ENCODE assay signal across 27 mouse cellular contexts in the genomic region with DNA sequence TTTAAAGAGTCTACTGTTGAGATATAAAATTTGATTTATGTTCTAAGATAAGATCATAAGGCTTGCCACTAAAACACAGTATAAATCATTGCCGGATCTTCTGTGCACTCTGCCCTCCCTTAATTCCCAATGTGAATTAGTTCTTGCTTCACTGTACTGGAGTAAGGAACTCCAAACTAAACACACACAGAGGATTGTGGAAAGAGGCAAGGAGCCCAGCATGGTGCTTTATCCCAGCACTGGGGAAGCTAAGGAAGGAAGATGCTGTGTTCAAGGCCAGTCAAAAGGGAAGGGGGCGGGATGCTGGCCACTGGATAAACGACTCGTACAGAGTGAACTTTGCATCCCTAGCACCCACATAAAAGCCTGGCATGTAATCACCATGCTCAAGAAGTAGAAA. TPM values are rescaled to one million over a fixed set of nuclear protein-coding genes. Genes with fewer than 3 reads are reported as not detected.
DNase-seq lines count a peak whose midpoint lies in the region; ATAC-seq and TF ChIP-seq lines count a peak whose summit lies in the region.
"Had no signal": no experiment of that assay in that cellular context is flagged by ENCODE, and none has a peak within 500 bp of the region (broad histone marks: within the 10 kb centered on the region; RNA-seq: fewer than 3 reads in every experiment).

No protein-coding gene starts in this region.

- no peak for TF ChIP-seq CTCF in kidney, postnatal 0 days (IDR thresholded peaks at IDR 0.05; ENCODE audit: low read depth)

- no peaks in the 10 kb centered on the region for H3K27me3 ChIP-seq in kidney, embryonic 16.5 days (ENCODE audit: insufficient read depth, low read length)
- H3K27me3 ChIP-seq in kidney, postnatal 0 days (ENCODE audit: insufficient read depth, low read length): no peaks in the 10 kb centered on the region
- H3K27me3 ChIP-seq in hindbrain, embryonic 16.5 days (replicated peaks; ENCODE audit: control insufficient read depth, insufficient read depth, low read length): no peaks in the 10 kb centered on the region
- H3K27me3 ChIP-seq in liver, embryonic 12.5 days (replicated peaks): no peaks in the 10 kb centered on the region
- H3K27me3 ChIP-seq: embryonic facial prominence, embryonic 12.5 days; heart, embryonic 15.5 days; hindbrain, embryonic 12.5 days; liver, embryonic 15.5 days; lung, embryonic 15.5 days had no signal

- H3K4me3 ChIP-seq in kidney, embryonic 16.5 days (ENCODE audit: low read length): no peak overlapping the region
- H3K4me3 ChIP-seq in kidney, postnatal 0 days (replicated peaks; ENCODE audit: low read depth, low read length): no peak overlapping the region
- no peak overlapping the region for H3K4me3 ChIP-seq in hindbrain, embryonic 16.5 days (ENCODE audit: low read length)
- H3K4me3 ChIP-seq in liver, embryonic 12.5 days: no peak overlapping the region
- H3K4me3 ChIP-seq: embryonic facial prominence, embryonic 12.5 days; heart, embryonic 15.5 days; hindbrain, embryonic 12.5 days; liver, embryonic 15.5 days; lung, embryonic 15.5 days had no signal

- WGBS in kidney, embryonic 16.5 days: 54% methylated on average over 4 of the region's 4 CpGs
- WGBS in kidney, postnatal 0 days: 46% methylated on average over 4 of the region's 4 CpGs
- WGBS in hindbrain, embryonic 16.5 days: 83% methylated on average over 4 of the region's 4 CpGs
- 76% methylated on average over 4 of the region's 4 CpGs for WGBS in liver, embryonic 12.5 days (ENCODE audit: insufficient replicate concordance)

- H3K4me2 ChIP-seq in kidney, embryonic 16.5 days (replicated peaks; ENCODE audit: low read depth, low read length): no peak overlapping the region
- H3K4me2 ChIP-seq in kidney, postnatal 0 days (ENCODE audit: low read length): no peak overlapping the region
- H3K4me2 ChIP-seq in hindbrain, embryonic 16.5 days (ENCODE audit: low read length): no peak overlapping the region
- no peak overlapping the region for H3K4me2 ChIP-seq in liver, embryonic 12.5 days
- H3K4me2 ChIP-seq: embryonic facial prominence, embryonic 12.5 days; heart, embryonic 15.5 days; hindbrain, embryonic 12.5 days; liver, embryonic 15.5 days; lung, embryonic 15.5 days; midbrain, embryonic 11.5 days had no signal

- H3K27ac ChIP-seq in kidney, embryonic 16.5 days (ENCODE audit: low read length): no peak overlapping the region
- H3K27ac ChIP-seq in kidney, postnatal 0 days: no peak overlapping the region
- H3K27ac ChIP-seq in hindbrain, embryonic 16.5 days (ENCODE audit: low read depth, low read length): no peak overlapping the region
- H3K27ac ChIP-seq in liver, embryonic 12.5 days: no peak overlapping the region
- H3K27ac ChIP-seq: embryonic facial prominence, embryonic 12.5 days; heart, embryonic 15.5 days; hindbrain, embryonic 12.5 days; liver, embryonic 15.5 days; lung, embryonic 15.5 days had no signal

- H3K4me1 ChIP-seq in kidney, embryonic 16.5 days (ENCODE audit: insufficient read depth, low read length): peaks cover 3% of the 10 kb centered on the region; the same call in 1 of the 2 replicates
- H3K4me1 ChIP-seq in kidney, postnatal 0 days (replicated peaks; ENCODE audit: insufficient read depth, low read length): no peaks in the 10 kb centered on the region
- H3K4me1 ChIP-seq in hindbrain, embryonic 16.5 days (ENCODE audit: control insufficient read depth, insufficient read depth, low read depth, low read length): peaks cover 4% of the 10 kb centered on the region; the same call in 1 of the 2 replicates
- 0 out of 2 replicates have a peak, but pooled peaks cover 8% of the 10 kb centered on the region for H3K4me1 ChIP-seq in liver, embryonic 12.5 days
- H3K4me1 ChIP-seq: liver, embryonic 15.5 days had no signal

- H3K36me3 ChIP-seq in kidney, embryonic 16.5 days (ENCODE audit: insufficient read depth, low read length): no peaks in the 10 kb centered on the region
- no peaks in the 10 kb centered on the region for H3K36me3 ChIP-seq in kidney, postnatal 0 days (ENCODE audit: insufficient read depth, low read length)
- H3K36me3 ChIP-seq in hindbrain, embryonic 16.5 days (ENCODE audit: control insufficient read depth, insufficient read depth, low read length): no peaks in the 10 kb centered on the region
- no peaks in the 10 kb centered on the region for H3K36me3 ChIP-seq in liver, embryonic 12.5 days
- H3K36me3 ChIP-seq: embryonic facial prominence, embryonic 12.5 days; heart, embryonic 15.5 days; hindbrain, embryonic 12.5 days; liver, embryonic 15.5 days; lung, embryonic 15.5 days had no signal

- H3K9me3 ChIP-seq in kidney, embryonic 16.5 days (ENCODE audit: low read length): no peaks in the 10 kb centered on the region
- H3K9me3 ChIP-seq in kidney, postnatal 0 days (replicated peaks; ENCODE audit: low read length): no peaks in the 10 kb centered on the region
- H3K9me3 ChIP-seq in hindbrain, embryonic 16.5 days (ENCODE audit: control insufficient read depth, low read length): no peaks in the 10 kb centered on the region
- no peaks in the 10 kb centered on the region for H3K9me3 ChIP-seq in liver, embryonic 12.5 days (replicated peaks)
- H3K9me3 ChIP-seq: embryonic facial prominence, embryonic 12.5 days; heart, embryonic 15.5 days; hindbrain, embryonic 12.5 days; liver, embryonic 15.5 days; lung, embryonic 15.5 days had no signal

- no peak for ATAC-seq in kidney, embryonic 16.5 days (ENCODE audit: low FRiP score, low TSS enrichment)
- ATAC-seq in kidney, postnatal 0 days (replicated peaks; ENCODE audit: low FRiP score, low read depth): no peak
- no peak for ATAC-seq in hindbrain, embryonic 16.5 days
- no peak for ATAC-seq in liver, embryonic 12.5 days
- ATAC-seq: activated CD4-positive, CD25-positive, alpha-beta regulatory T cell, adult 4 months; forebrain, embryonic 14.5 days; intestine, embryonic 16.5 days; midbrain, embryonic 16.5 days had no signal

- H3K9ac ChIP-seq in kidney, embryonic 16.5 days (replicated peaks; ENCODE audit: low read length): no peak overlapping the region
- no peak overlapping the region for H3K9ac ChIP-seq in kidney, postnatal 0 days (ENCODE audit: low read depth, low read length)
- H3K9ac ChIP-seq in hindbrain, embryonic 16.5 days (ENCODE audit: low read depth, low read length): no peak overlapping the region
- H3K9ac ChIP-seq in liver, embryonic 12.5 days: no peak overlapping the region
- H3K9ac ChIP-seq: embryonic facial prominence, embryonic 12.5 days; heart, embryonic 15.5 days; hindbrain, embryonic 12.5 days; liver, embryonic 15.5 days; lung, embryonic 15.5 days had no signal

- DNase-seq in kidney, adult 11 months: peak; percentile 4
- DNase-seq in adipocyte (ENCODE audit: low spot score): peak; percentile 64
- peak; percentile 65 for DNase-seq in kidney, postnatal 0 days (ENCODE audit: low spot score)
- DNase-seq in urinary bladder, adult 18-20 months (ENCODE audit: low spot score in 2 of 2): no peak
- DNase-seq: adrenal gland, postnatal 10 days; B cell, adult 2 months; cerebellum, adult 9-10 months; cerebellum, postnatal 36 days; gastrocnemius, postnatal 14 days; heart, adult 18-20 months; liver; right cerebral cortex, postnatal 25 days; thymus, adult 18-20 months; thymus, postnatal 25 days had no signal

RNA-seq across cellular contexts. Expression of a gene that starts 51.1 kb away (rescaled TPM):
- polyA plus RNA-seq in kidney, embryonic 16.5 days (2015; fragmentation: Nextera tagmentation; extraction: Ambion mirVana): 17.9 and 19.2 TPM in 2 replicates
- 15.4 and 16.8 TPM in 2 replicates for polyA plus RNA-seq in kidney, postnatal 0 days (2015; fragmentation: Nextera tagmentation; extraction: Ambion mirVana)
- 20.1 and 20.9 TPM in 2 replicates for polyA plus RNA-seq in hindbrain, embryonic 16.5 days (2015; fragmentation: Nextera tagmentation; extraction: Ambion mirVana)
- polyA plus RNA-seq in liver, embryonic 12.5 days (2016; fragmentation: Nextera tagmentation; extraction: Ambion mirVana): 16.1 and 19.2 TPM in 2 replicates

RNA-seq across cellular contexts. Expression of a gene that starts 54.8 kb away (rescaled TPM):
- 88.2 and 92.4 TPM in 2 replicates for polyA plus RNA-seq in kidney, embryonic 16.5 days (2015; fragmentation: Nextera tagmentation; extraction: Ambion mirVana)
- polyA plus RNA-seq in kidney, postnatal 0 days (2015; fragmentation: Nextera tagmentation; extraction: Ambion mirVana): 63.4 and 68.3 TPM in 2 replicates
- polyA plus RNA-seq in hindbrain, embryonic 16.5 days (2015; fragmentation: Nextera tagmentation; extraction: Ambion mirVana): 64.9 and 71.4 TPM in 2 replicates
- 63.3 and 66.8 TPM in 2 replicates for polyA plus RNA-seq in liver, embryonic 12.5 days (2016; fragmentation: Nextera tagmentation; extraction: Ambion mirVana)

Comparison
In these comparisons a context has a peak if more than half of its experiments do, and no peak if none do; other contexts are left out.
1. DNase-seq: peak in kidney, adult 11 months (single experiment), adipocyte (single experiment) and kidney, postnatal 0 days (single experiment); none in urinary bladder, adult 18-20 months (0 of 2).